Mouse (Mus musculus) embryonic facial prominence, embryonic 13.5 days (tissue): ENCODE measurements around the gene Gcnt7. TPM values are rescaled to one million over a fixed set of nuclear protein-coding genes. Genes with fewer than 3 reads are reported as not detected.

Source experiments
- ATAC-seq: fragments of 200-750 bp; cut with Nextera tagmentation; 2 replicates; pipeline ENCODE4 v1.8.0; 2017; ENCODE audit warnings: low read depth; ENCODE audit not compliant: insufficient number of reproducible peaks, insufficient read depth, low FRiP score, low TSS enrichment
- H3K27ac ChIP-seq: fragments of 300-500 bp; sonication (generic); 2 replicates; pipeline ENCODE4 v1.5.1; 2015; ENCODE audit warnings: moderate library complexity, mild to moderate bottlenecking, inconsistent platforms
- H3K27me3 ChIP-seq: fragments of 300-500 bp; sonication (generic); 2 replicates; pipeline ENCODE4 v1.6.1; 2015; ENCODE audit warnings: mild to moderate bottlenecking, inconsistent platforms
- H3K36me3 ChIP-seq: fragments of 300-500 bp; sonication (generic); 2 replicates; pipeline ENCODE4 v1.6.1; 2015; ENCODE audit warnings: mild to moderate bottlenecking, inconsistent platforms
- H3K4me1 ChIP-seq: fragments of 300-500 bp; sonication (generic); 2 replicates; pipeline ENCODE4 v1.6.1; 2015; ENCODE audit warnings: inconsistent platforms
- H3K4me2 ChIP-seq: fragments of 300-500 bp; sonication (generic); 2 replicates; pipeline ENCODE4 v1.6.1; 2015; ENCODE audit warnings: moderate library complexity, mild to moderate bottlenecking, inconsistent platforms
- H3K4me3 ChIP-seq: fragments of 300-500 bp; sonication (generic); 2 replicates; pipeline ENCODE4 v1.5.1; 2015; ENCODE audit warnings: mild to moderate bottlenecking, inconsistent platforms
- H3K9ac ChIP-seq: fragments of 300-500 bp; sonication (generic); 2 replicates; pipeline ENCODE4 v1.6.1; 2015; ENCODE audit warnings: mild to moderate bottlenecking, inconsistent platforms
- H3K9me3 ChIP-seq: fragments of 300-500 bp; sonication (generic); 2 replicates; pipeline ENCODE4 v1.6.1; 2016; ENCODE audit warnings: inconsistent platforms
- WGBS: fragments of 180-500 bp; shearing (Covaris S2); methylation state at CpG from one replicate; pipeline ENCODE4 v1.1.7; 2015; ENCODE audit warnings: mixed read lengths; 5-methylcytosine and 5-hydroxymethylcytosine counted together
- polyA plus RNA-seq: library from polyadenylated mRNA; unstranded; fragments of >200 nt; fragmentation: Nextera tagmentation; extraction: Ambion mirVana; gene quantifications from 2 replicates; pipeline ENCODE4 v1.2.1, GENCODE M21; 2015

The Gcnt7 gene
- 1.4 and 2.1 TPM in 2 replicates for polyA plus RNA-seq

GRCm38 (mm10) chr2:172458496-172458895, at the start of gene Gcnt7:
Gene Gcnt7, minus strand, starts transcription at chr2:172458596.
- peaks cover 70% of the 10 kb centered on the region for H3K36me3 ChIP-seq

GRCm38 (mm10) chr2:172506121-172506520, 47.7 kb upstream of the Gcnt7 start:
- Histone ChIP-seq H3K36me3 (no peaks in the 10 kb centered on the region), H3K4me1 (no peaks in the 10 kb centered on the region), H3K4me3 (no peak overlapping the region), H3K9me3 (no peaks in the 10 kb centered on the region), H3K27ac (no peak overlapping the region), H3K4me2 (no peak overlapping the region), H3K9ac (no peak overlapping the region), H3K27me3 (no peaks in the 10 kb centered on the region)
- ATAC-seq = no peak
- 86% methylated on average over 7 of the region's 7 CpGs for WGBS

More at GRCm38 (mm10) chr2:172458496-172458895, at the start of gene Gcnt7:
- H3K9me3 ChIP-seq = no peaks in the 10 kb centered on the region
- H3K4me2 ChIP-seq = no peak within 1 kb of the TSS
- H3K4me1 ChIP-seq = no peaks in the 10 kb centered on the region
- H3K4me3 ChIP-seq = no peak within 1 kb of the TSS
- no peak within 1 kb of the TSS for H3K27ac ChIP-seq
- ATAC-seq = no peak
- H3K9ac ChIP-seq = no peak within 1 kb of the TSS
- 77% methylated on average over 11 of the region's 11 CpGs for WGBS
- H3K27me3 ChIP-seq = no peaks in the 10 kb centered on the region

GRCm38 (mm10) chr2:172502168-172502567, 43.8 kb upstream of the Gcnt7 start:
- no peaks in the 10 kb centered on the region for H3K4me1 ChIP-seq
- no peak for ATAC-seq
- H3K4me2 ChIP-seq = no peak overlapping the region
- H3K4me3 ChIP-seq = no peak overlapping the region
- no peaks in the 10 kb centered on the region for H3K9me3 ChIP-seq
- H3K27ac ChIP-seq = no peak overlapping the region
- H3K9ac ChIP-seq = no peak overlapping the region
- H3K36me3 ChIP-seq = no peaks in the 10 kb centered on the region
- WGBS = 54% methylated on average over 14 of the region's 14 CpGs
- no peaks in the 10 kb centered on the region for H3K27me3 ChIP-seq

GRCm38 (mm10) chr2:172501341-172501740, 42.9 kb upstream of the Gcnt7 start:
- no peaks in the 10 kb centered on the region for H3K9me3 ChIP-seq
- no peak for ATAC-seq
- no peak overlapping the region for H3K4me3 ChIP-seq
- under 1% methylated on average over 4 of the region's 4 CpGs for WGBS
- H3K4me2 ChIP-seq = no peak overlapping the region
- no peak overlapping the region for H3K27ac ChIP-seq
- H3K36me3 ChIP-seq = no peaks in the 10 kb centered on the region
- H3K4me1 ChIP-seq = no peaks in the 10 kb centered on the region
- no peak overlapping the region for H3K9ac ChIP-seq
- no peaks in the 10 kb centered on the region for H3K27me3 ChIP-seq

- WGBS = 47% methylated on average over 7 of the region's 7 CpGs
- H3K36me3 ChIP-seq = no peaks in the 10 kb centered on the region
- no peak overlapping the region for H3K27ac ChIP-seq
- H3K9me3 ChIP-seq = no peaks in the 10 kb centered on the region
- H3K27me3 ChIP-seq = no peaks in the 10 kb centered on the region
- H3K4me1 ChIP-seq = no peaks in the 10 kb centered on the region
- H3K4me2 ChIP-seq = no peak overlapping the region
- no peak overlapping the region for H3K4me3 ChIP-seq
- no peak overlapping the region for H3K9ac ChIP-seq
- ATAC-seq = no peak
Measured at GRCm38 (mm10) chr2:172500752-172501316, 42.4 kb upstream of the Gcnt7 start.

- Histone ChIP-seq H3K27me3 (no peaks in the 10 kb centered on the region), H3K4me2 (no peak overlapping the region), H3K4me3 (no peak overlapping the region), H3K27ac (no peak overlapping the region), H3K4me1 (no peaks in the 10 kb centered on the region), H3K9ac (no peak overlapping the region), H3K9me3 (no peaks in the 10 kb centered on the region), H3K36me3 (no peaks in the 10 kb centered on the region)
- no peak for ATAC-seq
- WGBS = 65% methylated on average over 3 of the region's 3 CpGs
Measured at GRCm38 (mm10) chr2:172498823-172499222, 40.4 kb upstream of the Gcnt7 start.

GRCm38 (mm10) chr2:172496736-172497345, 38.4 kb upstream of the Gcnt7 start:
- 63% methylated on average over 8 of the region's 8 CpGs for WGBS
- ATAC-seq = no peak
- no peaks in the 10 kb centered on the region for H3K27me3 ChIP-seq

GRCm38 (mm10) chr2:172484696-172485370, 26.4 kb upstream of the Gcnt7 start:
- H3K27ac ChIP-seq = peak overlapping the region; percentile 58
- H3K36me3 ChIP-seq = no peaks in the 10 kb centered on the region
- H3K4me2 ChIP-seq = peak overlapping the region; percentile 32; the same call in 1 of the 2 replicates
- H3K4me1 ChIP-seq = peaks cover 6% of the 10 kb centered on the region
- H3K9me3 ChIP-seq = no peaks in the 10 kb centered on the region
- peak; percentile 69 for ATAC-seq
- no peaks in the 10 kb centered on the region for H3K27me3 ChIP-seq
- H3K4me3 ChIP-seq = no peak overlapping the region
- WGBS = 19% methylated on average over 12 of the region's 12 CpGs
- no peak overlapping the region for H3K9ac ChIP-seq

More at GRCm38 (mm10) chr2:172496736-172497345, 38.4 kb upstream of the Gcnt7 start:
- H3K4me1 ChIP-seq = no peaks in the 10 kb centered on the region
- H3K36me3 ChIP-seq = no peaks in the 10 kb centered on the region
- H3K4me2 ChIP-seq = no peak overlapping the region
- no peaks in the 10 kb centered on the region for H3K9me3 ChIP-seq
- H3K4me3 ChIP-seq = no peak overlapping the region
- H3K9ac ChIP-seq = no peak overlapping the region
- H3K27ac ChIP-seq = no peak overlapping the region

GRCm38 (mm10) chr2:172483766-172484413, 25.5 kb upstream of the Gcnt7 start:
- Histone ChIP-seq H3K36me3 (no peaks in the 10 kb centered on the region), H3K4me3 (no peak overlapping the region), H3K9me3 (no peaks in the 10 kb centered on the region), H3K9ac (no peak overlapping the region), H3K27ac (no peak overlapping the region), H3K27me3 (no peaks in the 10 kb centered on the region), H3K4me1 (peaks cover 6% of the 10 kb centered on the region), H3K4me2 (no peak overlapping the region)
- 80% methylated on average over 14 of the region's 14 CpGs for WGBS
- ATAC-seq = no peak

- no peak for ATAC-seq
- Histone ChIP-seq H3K9ac (no peak overlapping the region), H3K4me1 (peaks cover 9% of the 10 kb centered on the region), H3K4me2 (no peak overlapping the region), H3K27ac (no peak overlapping the region), H3K27me3 (peaks cover 1% of the 10 kb centered on the region; the same call in 1 of the 2 replicates), H3K36me3 (no peaks in the 10 kb centered on the region), H3K4me3 (no peak overlapping the region), H3K9me3 (no peaks in the 10 kb centered on the region)
- 80% methylated on average over 16 of the region's 16 CpGs for WGBS
Measured at GRCm38 (mm10) chr2:172481654-172482385, 23.4 kb upstream of the Gcnt7 start.

- H3K4me2 ChIP-seq = no peak overlapping the region
- H3K9me3 ChIP-seq = no peaks in the 10 kb centered on the region
- peaks cover 3% of the 10 kb centered on the region; the same call in 1 of the 2 replicates for H3K27me3 ChIP-seq
- no peak for ATAC-seq
- WGBS = 62% methylated on average over 7 of the region's 7 CpGs
- H3K27ac ChIP-seq = no peak overlapping the region
- H3K36me3 ChIP-seq = no peaks in the 10 kb centered on the region
- H3K4me1 ChIP-seq = peaks cover 10% of the 10 kb centered on the region
- H3K9ac ChIP-seq = no peak overlapping the region
- no peak overlapping the region for H3K4me3 ChIP-seq
Measured at GRCm38 (mm10) chr2:172480296-172480695, 21.9 kb upstream of the Gcnt7 start.
